Mouse (Mus musculus): Measurements from ENCODE around the gene 5830411N06Rik. TPM values are rescaled to one million over a fixed set of nuclear protein-coding genes. Genes with fewer than 3 reads are reported as not detected.

Gene 5830411N06Rik
- not detected in 2 replicates for polyA plus RNA-seq (2016; fragmentation: Nextera tagmentation; extraction: Ambion mirVana)

DNA sequence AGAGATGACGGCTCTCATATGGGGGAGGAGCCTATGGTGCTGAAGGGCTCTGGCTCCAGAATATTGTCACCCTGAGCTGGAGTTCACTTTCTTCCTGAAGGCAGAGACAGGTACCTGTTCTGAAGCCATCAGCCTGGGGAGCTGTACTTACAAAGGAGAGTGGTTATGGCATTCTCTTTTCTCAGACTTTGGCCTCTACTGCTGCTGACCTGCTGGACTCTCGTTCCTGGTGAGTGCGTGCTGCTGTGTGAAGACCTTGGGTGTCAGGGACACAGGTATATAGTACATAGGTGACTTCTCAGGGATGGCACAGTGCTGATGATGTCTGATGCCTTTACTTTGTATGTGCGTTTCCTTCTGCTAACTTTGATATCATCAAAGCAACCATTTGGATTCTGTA lies at the start of gene 5830411N06Rik:
TSS of gene 5830411N06Rik (plus strand) at position 69 of the 400 bp plus-strand sequence.
- Histone ChIP-seq H3K4me3 (no peak within 1 kb of the TSS), H3K4me2 (replicated peaks) (no peak within 1 kb of the TSS), H3K4me1 (no peaks in the 10 kb centered on the region), H3K27me3 (no peaks in the 10 kb centered on the region), H3K36me3 (no peaks in the 10 kb centered on the region), H3K9ac (no peak within 1 kb of the TSS), H3K27ac (no peak within 1 kb of the TSS), H3K9me3 (replicated peaks) (0 out of 2 replicates have a peak, but pooled peaks cover 4% of the 10 kb centered on the region)
- no peak for ATAC-seq (ENCODE audit: low FRiP score)
- 87% methylated on average over 4 of the region's 4 CpGs for WGBS

DNA sequence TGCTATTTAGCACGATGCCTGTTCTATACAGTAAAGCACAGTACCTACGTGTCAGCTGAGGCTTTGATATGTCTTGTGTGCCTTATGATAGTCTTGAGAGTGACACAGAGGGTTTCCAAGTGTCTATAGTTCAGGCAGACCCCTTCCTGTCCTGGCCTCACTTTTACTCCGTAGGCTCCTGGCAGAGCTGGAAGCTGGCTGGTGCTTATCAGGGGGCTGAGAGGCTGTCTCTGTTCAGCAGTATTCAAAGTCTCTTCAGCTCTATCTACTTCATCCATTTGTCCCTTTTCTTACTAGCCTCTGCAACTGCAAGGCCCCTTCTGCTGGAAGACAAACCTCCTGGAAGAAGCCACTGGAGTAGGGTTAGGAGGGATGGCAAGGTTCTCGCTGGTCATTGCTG lies 46.0 kb upstream of the 5830411N06Rik start:
- H3K9me3 ChIP-seq (replicated peaks): no peaks in the 10 kb centered on the region
- H3K9ac ChIP-seq: no peak overlapping the region
- H3K27me3 ChIP-seq: no peaks in the 10 kb centered on the region
- no peak overlapping the region for H3K4me2 ChIP-seq (replicated peaks)
- no peak overlapping the region for H3K27ac ChIP-seq
- ATAC-seq (ENCODE audit: low FRiP score): no peak
- H3K36me3 ChIP-seq: no peaks in the 10 kb centered on the region
- no peak overlapping the region for H3K4me3 ChIP-seq
- no peaks in the 10 kb centered on the region for H3K4me1 ChIP-seq
- 89% methylated on average over 4 of the region's 4 CpGs for WGBS

DNA sequence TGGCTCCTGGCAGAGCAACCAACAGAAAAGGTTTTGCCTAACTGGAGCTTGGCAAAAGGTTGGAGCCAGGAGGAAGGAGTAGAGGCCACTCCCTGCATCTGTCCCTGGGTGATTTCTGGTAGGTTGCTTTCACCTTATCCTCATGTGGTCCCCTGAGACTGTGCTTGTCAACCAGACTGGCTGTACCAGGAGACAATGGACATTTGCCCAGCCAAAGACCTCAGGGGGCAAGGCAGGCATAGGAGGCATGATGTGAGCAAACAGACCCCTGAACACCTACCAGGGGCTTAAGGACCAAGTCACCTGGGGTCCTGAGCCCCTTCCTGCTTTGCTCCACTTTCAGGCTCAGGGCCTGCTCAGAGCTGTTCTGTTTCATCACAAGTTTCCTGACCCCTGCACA lies 41.2 kb upstream of the 5830411N06Rik start, which contains the start of gene Olfr524:
TSS of gene Olfr524 (minus strand) at position 101 of the 400 bp plus-strand sequence.
- Histone ChIP-seq H3K36me3 (no peaks in the 10 kb centered on the region), H3K9me3 (replicated peaks) (no peaks in the 10 kb centered on the region), H3K4me3 (no peak within 1 kb of the TSS), H3K27ac (no peak within 1 kb of the TSS), H3K9ac (no peak within 1 kb of the TSS), H3K4me1 (no peaks in the 10 kb centered on the region), H3K27me3 (no peaks in the 10 kb centered on the region), H3K4me2 (replicated peaks) (no peak within 1 kb of the TSS)
- no peak for ATAC-seq (ENCODE audit: low FRiP score)

DNA sequence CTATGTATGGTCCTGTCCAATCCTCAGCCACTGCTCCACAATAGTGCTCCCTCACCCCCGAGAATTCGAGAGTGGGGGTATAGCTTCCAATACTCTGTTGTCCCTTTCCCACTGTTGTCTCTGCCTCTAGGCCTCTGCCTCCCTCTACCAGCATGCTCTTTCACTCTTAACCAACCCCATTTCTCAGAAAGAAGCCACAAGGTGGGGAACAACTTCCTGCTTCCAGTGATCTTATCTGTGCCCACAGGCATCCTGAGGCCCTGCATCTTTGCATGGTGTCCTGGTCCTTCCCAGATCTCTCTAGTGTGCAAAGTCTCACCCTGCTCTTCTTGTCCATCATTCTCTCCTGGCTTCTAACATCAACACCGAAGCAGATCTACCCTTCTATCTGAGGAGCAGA lies 40.2 kb upstream of the 5830411N06Rik start:
- Histone ChIP-seq H3K27ac (no peak overlapping the region), H3K4me3 (no peak overlapping the region), H3K9me3 (replicated peaks) (no peaks in the 10 kb centered on the region), H3K4me2 (replicated peaks) (no peak overlapping the region), H3K36me3 (no peaks in the 10 kb centered on the region), H3K4me1 (no peaks in the 10 kb centered on the region), H3K9ac (no peak overlapping the region), H3K27me3 (no peaks in the 10 kb centered on the region)
- WGBS: 88% methylated on average over 3 of the region's 3 CpGs
- ATAC-seq (ENCODE audit: low FRiP score): no peak

DNA sequence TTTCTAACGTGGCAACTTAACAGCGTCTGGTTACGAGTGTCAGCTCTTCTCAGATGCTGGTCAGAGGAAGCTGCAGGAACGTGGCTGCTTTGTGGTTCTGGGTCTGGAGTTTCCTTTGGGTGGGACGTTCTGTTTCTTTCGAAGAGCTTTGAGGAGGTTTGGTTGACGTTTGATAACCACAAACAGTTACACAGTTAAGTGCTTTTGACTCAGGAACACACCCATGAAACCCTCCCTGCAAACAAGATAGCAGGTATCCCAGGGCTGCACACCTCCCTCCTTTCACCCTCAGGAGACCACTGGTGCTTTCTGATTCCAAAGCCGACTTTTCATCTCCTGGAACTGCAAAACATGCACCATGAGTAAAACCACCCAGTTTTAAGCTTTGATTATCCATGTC lies 38.9 kb upstream of the 5830411N06Rik start:
- no peaks in the 10 kb centered on the region for H3K4me1 ChIP-seq
- H3K9ac ChIP-seq: no peak overlapping the region
- no peaks in the 10 kb centered on the region for H3K27me3 ChIP-seq
- WGBS: 81% methylated on average over 8 of the region's 8 CpGs
- H3K4me2 ChIP-seq (replicated peaks): no peak overlapping the region
- H3K9me3 ChIP-seq (replicated peaks): no peaks in the 10 kb centered on the region
- H3K36me3 ChIP-seq: no peaks in the 10 kb centered on the region
- H3K27ac ChIP-seq: no peak overlapping the region
- no peak overlapping the region for H3K4me3 ChIP-seq
- no peak for ATAC-seq (ENCODE audit: low FRiP score)

DNA sequence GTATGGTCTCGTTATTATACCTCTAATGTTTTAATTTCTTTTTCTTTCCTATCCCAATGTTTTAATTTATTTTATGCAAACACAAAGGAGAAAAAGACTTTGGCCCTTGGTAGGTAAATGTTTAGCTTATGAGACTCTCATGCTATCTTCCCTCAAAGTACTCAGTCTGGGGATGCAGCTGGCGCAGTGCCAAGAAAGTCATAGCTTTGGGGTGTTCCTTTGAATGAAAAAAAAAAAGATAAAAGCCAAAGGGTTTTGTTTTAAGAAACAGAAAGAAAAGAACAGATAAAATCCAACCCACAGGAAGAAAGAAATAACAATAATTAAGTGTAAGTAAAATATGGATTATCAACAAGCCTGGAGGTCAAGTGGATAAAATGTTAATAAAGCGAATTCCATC lies 38.4 kb upstream of the 5830411N06Rik start:
- Histone ChIP-seq H3K4me1 (no peaks in the 10 kb centered on the region), H3K9me3 (replicated peaks) (no peaks in the 10 kb centered on the region), H3K27ac (no peak overlapping the region), H3K4me3 (no peak overlapping the region), H3K36me3 (no peaks in the 10 kb centered on the region), H3K9ac (no peak overlapping the region), H3K27me3 (no peaks in the 10 kb centered on the region), H3K4me2 (replicated peaks) (no peak overlapping the region)
- WGBS: 89% methylated on average over 3 of the region's 3 CpGs
- no peak for ATAC-seq (ENCODE audit: low FRiP score)

DNA sequence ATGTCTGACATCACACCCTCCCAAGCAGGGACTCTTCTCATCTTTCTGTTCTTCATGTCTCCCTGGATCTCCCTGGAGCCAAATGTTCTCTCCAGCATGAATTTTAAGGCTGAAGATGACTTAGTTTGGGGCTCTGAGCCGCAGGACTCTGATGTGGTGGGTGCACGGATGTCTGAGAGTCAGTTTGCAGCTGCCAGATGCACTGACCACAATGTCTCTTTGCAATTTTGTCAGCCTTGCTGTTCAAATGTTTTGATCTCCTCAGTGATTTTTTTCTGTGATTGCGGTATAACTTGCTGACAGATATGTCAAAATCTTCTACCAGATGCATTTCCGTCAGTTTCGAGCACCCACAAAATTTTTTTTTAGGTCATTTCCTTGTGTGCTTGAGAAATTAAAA lies 33.2 kb upstream of the 5830411N06Rik start:
- Histone ChIP-seq H3K4me2 (replicated peaks) (no peak overlapping the region), H3K27ac (no peak overlapping the region), H3K27me3 (no peaks in the 10 kb centered on the region), H3K9ac (no peak overlapping the region), H3K36me3 (no peaks in the 10 kb centered on the region), H3K9me3 (replicated peaks) (no peaks in the 10 kb centered on the region), H3K4me3 (no peak overlapping the region), H3K4me1 (no peaks in the 10 kb centered on the region)
- no peak for ATAC-seq (ENCODE audit: low FRiP score)
- WGBS: 83% methylated on average over 5 of the region's 5 CpGs

DNA sequence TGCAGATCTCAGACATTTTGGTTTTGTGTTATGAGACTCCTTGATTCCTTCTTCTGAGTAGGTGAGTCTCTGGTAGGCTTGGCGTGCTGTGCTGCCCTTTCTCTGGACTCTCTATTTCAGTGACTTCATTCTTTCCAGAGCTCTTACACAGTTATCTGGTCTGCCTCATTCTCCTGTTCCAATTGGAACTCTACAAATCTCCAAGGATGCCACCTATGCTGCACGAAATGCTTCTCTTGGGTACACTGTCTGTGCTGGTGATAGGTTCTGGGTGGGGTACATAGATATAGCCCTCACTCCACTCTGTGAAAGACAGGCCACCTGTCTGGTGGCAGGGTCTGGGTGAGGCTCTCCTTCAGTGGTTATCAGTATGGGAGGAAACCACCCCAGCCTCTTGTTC lies 29.1 kb upstream of the 5830411N06Rik start, which contains the start of gene Cd163l1:
TSS of gene Cd163l1 (plus strand) at position 301 of the 400 bp plus-strand sequence.
- ATAC-seq (ENCODE audit: low FRiP score): no peak
- Histone ChIP-seq H3K36me3 (no peaks in the 10 kb centered on the region), H3K4me1 (no peaks in the 10 kb centered on the region), H3K9me3 (replicated peaks) (no peaks in the 10 kb centered on the region), H3K27ac (no peak within 1 kb of the TSS), H3K27me3 (no peaks in the 10 kb centered on the region), H3K4me2 (replicated peaks) (no peak within 1 kb of the TSS), H3K9ac (no peak within 1 kb of the TSS), H3K4me3 (no peak within 1 kb of the TSS)
- WGBS: 89% methylated on average over 2 of the region's 2 CpGs

DNA sequence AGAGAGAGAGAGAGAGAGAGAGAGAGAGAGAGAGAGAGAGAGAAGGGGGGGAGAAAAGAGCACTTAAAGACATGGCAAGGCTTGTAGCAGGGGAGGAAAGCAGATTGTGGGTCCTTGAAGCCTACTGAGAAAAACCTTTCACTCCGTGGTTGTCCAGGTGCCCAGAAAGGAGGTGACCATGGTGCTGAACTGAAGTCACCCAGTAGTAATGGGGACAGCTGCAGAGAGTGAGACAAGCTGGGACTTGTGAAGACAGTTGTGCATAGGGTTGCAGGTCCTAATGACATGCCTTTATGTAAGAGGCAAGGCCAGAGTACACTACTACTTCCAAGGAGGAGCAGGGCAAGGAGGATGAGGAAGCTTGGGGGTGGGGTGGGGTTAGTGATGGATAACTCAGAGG lies 27.8 kb upstream of the 5830411N06Rik start:
- Histone ChIP-seq H3K27ac (no peak overlapping the region), H3K27me3 (no peaks in the 10 kb centered on the region), H3K36me3 (no peaks in the 10 kb centered on the region), H3K4me3 (no peak overlapping the region), H3K9ac (no peak overlapping the region), H3K9me3 (replicated peaks) (no peaks in the 10 kb centered on the region), H3K4me2 (replicated peaks) (no peak overlapping the region), H3K4me1 (no peaks in the 10 kb centered on the region)
- ATAC-seq (ENCODE audit: low FRiP score): no peak
- 19% methylated on average over 1 of the region's 1 CpGs for WGBS

DNA sequence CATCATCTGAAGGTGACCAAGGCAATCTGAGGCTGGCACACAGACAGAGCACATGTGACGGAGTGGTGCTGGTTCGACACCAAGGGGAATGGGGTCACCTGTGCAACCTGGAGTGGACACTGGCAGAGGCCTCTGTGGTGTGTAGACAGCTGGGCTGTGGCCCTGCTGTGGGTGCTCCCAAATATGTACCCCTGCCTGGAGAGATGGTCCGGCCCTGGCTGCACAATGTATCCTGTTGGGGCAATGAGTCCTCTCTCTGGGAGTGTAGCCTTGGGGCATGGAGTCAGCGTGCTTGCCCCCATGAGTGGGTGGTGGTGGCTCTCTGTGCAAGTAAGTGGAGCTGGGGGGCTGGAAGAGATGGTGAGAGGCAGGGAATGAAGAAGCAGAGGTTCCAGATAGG lies 26.7 kb upstream of the 5830411N06Rik start:
- no peaks in the 10 kb centered on the region for H3K9me3 ChIP-seq (replicated peaks)
- no peak overlapping the region for H3K4me2 ChIP-seq (replicated peaks)
- no peak overlapping the region for H3K27ac ChIP-seq
- no peak overlapping the region for H3K4me3 ChIP-seq
- H3K27me3 ChIP-seq: no peaks in the 10 kb centered on the region
- H3K36me3 ChIP-seq: no peaks in the 10 kb centered on the region
- no peak for ATAC-seq (ENCODE audit: low FRiP score)
- H3K4me1 ChIP-seq: no peaks in the 10 kb centered on the region
- no peak overlapping the region for H3K9ac ChIP-seq
- 78% methylated on average over 4 of the region's 4 CpGs for WGBS

DNA sequence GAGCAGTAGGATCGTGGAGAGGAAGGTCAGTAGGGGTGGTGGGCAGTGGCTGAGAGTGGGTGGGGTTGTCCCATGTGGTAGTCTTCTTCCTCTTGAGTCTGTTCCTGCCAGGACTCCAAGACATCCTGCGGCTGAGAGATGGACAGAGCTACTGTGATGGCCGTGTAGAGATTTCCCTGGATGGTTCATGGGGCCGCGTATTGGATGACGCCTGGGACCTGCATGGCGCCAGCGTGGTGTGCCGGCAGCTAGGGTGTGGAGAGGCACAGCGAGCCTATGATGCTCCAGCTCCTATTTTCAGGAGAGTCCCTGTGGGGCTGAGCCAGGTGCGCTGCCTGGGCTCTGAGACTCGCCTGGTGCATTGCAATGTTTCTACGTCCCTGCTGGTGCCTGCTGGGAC lies 22.9 kb upstream of the 5830411N06Rik start:
- no peaks in the 10 kb centered on the region for H3K4me1 ChIP-seq
- no peaks in the 10 kb centered on the region for H3K27me3 ChIP-seq
- H3K36me3 ChIP-seq: no peaks in the 10 kb centered on the region
- H3K27ac ChIP-seq: no peak overlapping the region
- WGBS: 87% methylated on average over 13 of the region's 13 CpGs
- H3K9ac ChIP-seq: no peak overlapping the region
- no peaks in the 10 kb centered on the region for H3K9me3 ChIP-seq (replicated peaks)
- H3K4me2 ChIP-seq (replicated peaks): no peak overlapping the region
- no peak overlapping the region for H3K4me3 ChIP-seq
- ATAC-seq (ENCODE audit: low FRiP score): no peak

DNA sequence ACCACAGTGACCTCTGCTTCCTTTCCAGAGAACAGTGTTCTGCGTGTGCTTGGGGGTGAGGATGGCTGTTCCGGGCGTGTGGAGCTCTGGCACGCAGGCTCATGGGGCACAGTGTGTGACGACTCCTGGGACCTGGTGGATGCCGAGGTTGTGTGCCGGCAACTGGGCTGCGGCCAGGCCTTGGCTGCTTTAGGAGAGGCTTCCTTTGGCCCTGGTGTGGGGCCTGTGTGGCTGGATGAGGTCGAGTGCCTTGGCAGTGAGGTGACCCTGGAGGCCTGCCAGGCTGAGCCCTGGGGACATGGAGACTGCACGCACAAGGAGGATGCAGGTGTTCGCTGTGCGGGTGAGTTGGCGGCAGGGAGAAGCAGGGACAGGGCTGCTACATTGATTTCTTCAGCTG lies 18.6 kb upstream of the 5830411N06Rik start:
- Histone ChIP-seq H3K27me3 (no peaks in the 10 kb centered on the region), H3K4me1 (no peaks in the 10 kb centered on the region), H3K36me3 (no peaks in the 10 kb centered on the region), H3K9me3 (replicated peaks) (no peaks in the 10 kb centered on the region), H3K4me3 (no peak overlapping the region), H3K9ac (no peak overlapping the region), H3K27ac (no peak overlapping the region), H3K4me2 (replicated peaks) (no peak overlapping the region)
- no peak for ATAC-seq (ENCODE audit: low FRiP score)
- WGBS: 85% methylated on average over 13 of the region's 13 CpGs

DNA sequence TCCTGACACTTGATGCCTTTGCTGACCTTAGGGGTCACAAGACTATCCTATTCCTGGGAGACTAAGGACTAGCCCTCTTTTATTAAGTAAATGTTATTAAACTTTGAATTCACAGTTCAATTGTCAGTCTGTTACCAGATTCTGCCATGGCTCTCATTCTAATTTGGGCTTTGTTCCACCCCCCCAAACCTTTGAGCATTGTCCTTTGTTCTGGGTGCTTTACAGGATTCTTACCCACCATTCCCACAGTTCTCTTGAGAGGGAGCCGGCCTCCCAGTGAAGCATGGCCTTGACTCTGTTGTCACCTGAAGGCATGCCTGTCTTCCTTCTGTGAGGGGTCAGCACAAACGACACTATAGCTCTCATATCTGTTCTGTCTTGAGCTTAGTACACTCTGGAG lies 16.1 kb upstream of the 5830411N06Rik start:
- no peak for ATAC-seq (ENCODE audit: low FRiP score)
- H3K27me3 ChIP-seq: no peaks in the 10 kb centered on the region
- H3K4me1 ChIP-seq: no peaks in the 10 kb centered on the region
- no peak overlapping the region for H3K9ac ChIP-seq
- no peaks in the 10 kb centered on the region for H3K36me3 ChIP-seq
- WGBS: 69% methylated on average over 2 of the region's 2 CpGs
- H3K27ac ChIP-seq: no peak overlapping the region
- no peaks in the 10 kb centered on the region for H3K9me3 ChIP-seq (replicated peaks)
- no peak overlapping the region for H3K4me3 ChIP-seq
- no peak overlapping the region for H3K4me2 ChIP-seq (replicated peaks)
